Mouse (Mus musculus) kidney, embryonic 16.5 days (tissue): ENCODE data around the gene Vdr. TPM values are rescaled to one million over a fixed set of nuclear protein-coding genes. Genes with fewer than 3 reads are reported as not detected.

Experiments used
- ATAC-seq: fragments of 200-750 bp; cut with Nextera tagmentation; 2 replicates; pipeline ENCODE4 v1.8.0; 2017; ENCODE audit warnings: moderate TSS enrichment; ENCODE audit not compliant: low FRiP score, low TSS enrichment
- H3K27ac ChIP-seq: fragments of 300-500 bp; sonication (generic); 2 replicates; pipeline ENCODE4 v1.5.1; 2014; ENCODE audit warnings: low read length
- H3K27me3 ChIP-seq: fragments of 300-500 bp; sonication (generic); 2 replicates; pipeline ENCODE4 v1.6.1; 2014; ENCODE audit warnings: low read length, control low read depth, mixed read lengths; ENCODE audit not compliant: insufficient read depth
- H3K36me3 ChIP-seq: fragments of 300-500 bp; sonication (generic); 2 replicates; pipeline ENCODE4 v1.6.1; 2014; ENCODE audit warnings: low read length, control low read depth, mixed read lengths; ENCODE audit not compliant: insufficient read depth
- H3K4me1 ChIP-seq: fragments of 300-500 bp; sonication (generic); 2 replicates; pipeline ENCODE4 v1.6.1; 2014; ENCODE audit warnings: low read length, control low read depth, mixed read lengths; ENCODE audit not compliant: insufficient read depth
- H3K4me2 ChIP-seq: fragments of 300-500 bp; sonication (generic); replicated peaks from 2 replicates; pipeline ENCODE4 v1.6.1; 2014; ENCODE audit warnings: low read depth, low read length
- H3K4me3 ChIP-seq: fragments of 300-500 bp; sonication (generic); 2 replicates; pipeline ENCODE4 v1.5.1; 2014; ENCODE audit warnings: mild to moderate bottlenecking, low read length
- H3K9ac ChIP-seq: fragments of 300-500 bp; sonication (generic); replicated peaks from 2 replicates; pipeline ENCODE4 v1.6.1; 2014; ENCODE audit warnings: low read length
- H3K9me3 ChIP-seq: fragments of 300-500 bp; sonication (generic); 2 replicates; pipeline ENCODE4 v1.6.1; 2016; ENCODE audit warnings: low read length, control low read depth
- WGBS: fragments of 180-500 bp; shearing (Covaris S2); extraction: QIAGEN DNeasy Blood & Tissue Kit; methylation state at CpG from one replicate; pipeline ENCODE4 v1.1.7; 2014; 5-methylcytosine and 5-hydroxymethylcytosine counted together
- polyA plus RNA-seq: library from polyadenylated mRNA; unstranded; fragments of >200 nt; fragmentation: Nextera tagmentation; extraction: Ambion mirVana; gene quantifications from 2 replicates; pipeline ENCODE4 v1.2.1, GENCODE M21; 2015

Vdr gene
- polyA plus RNA-seq, 1 experiment from 2014 or later: 10.5 TPM

- no peaks in the 10 kb centered on the region for H3K27me3 ChIP-seq
- no peaks in the 10 kb centered on the region for H3K36me3 ChIP-seq
- H3K4me3 ChIP-seq: peak overlapping the region; percentile 85
- peak overlapping the region; percentile 98 for H3K9ac ChIP-seq
- ATAC-seq: no peak
- peaks cover 73% of the 10 kb centered on the region for H3K4me1 ChIP-seq
- WGBS: 61% methylated on average over 2 of the region's 2 CpGs
- peak overlapping the region; percentile 92 for H3K4me2 ChIP-seq
- H3K27ac ChIP-seq: peak overlapping the region; percentile 97
- no peaks in the 10 kb centered on the region for H3K9me3 ChIP-seq
Observed at GRCm38 (mm10) chr15:97829432-97829831, 81.0 kb downstream of the Vdr start.

DNA sequence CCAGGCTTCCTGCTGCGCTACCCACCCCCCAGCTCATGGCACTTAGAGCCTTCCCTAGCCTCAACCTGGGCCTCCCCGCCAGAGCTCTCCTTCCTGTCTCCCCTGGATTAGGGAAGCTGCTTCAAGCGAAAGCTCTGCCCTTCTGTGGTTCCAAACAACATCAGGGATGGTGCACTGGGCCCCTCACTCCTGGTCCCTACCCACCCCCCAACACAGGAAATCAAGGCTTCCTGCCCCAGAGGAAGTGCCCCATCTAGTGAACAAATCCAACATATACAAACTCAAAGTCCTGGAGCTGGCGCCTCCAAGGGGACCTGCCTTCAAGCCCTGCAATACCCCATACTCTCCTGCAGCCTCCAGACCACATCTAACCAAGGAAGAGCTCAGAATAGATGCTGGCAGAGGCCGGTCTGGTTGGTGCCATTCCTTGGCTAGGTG lies 81.5 kb downstream of the Vdr start:
- Histone ChIP-seq H3K4me3 (peak overlapping the region; percentile 85; the same call in 1 of the 2 replicates), H3K36me3 (no peaks in the 10 kb centered on the region), H3K9ac (peak overlapping the region; percentile 51), H3K4me2 (peak overlapping the region; percentile 92), H3K27me3 (no peaks in the 10 kb centered on the region), H3K27ac (peak overlapping the region; percentile 97), H3K4me1 (peaks cover 78% of the 10 kb centered on the region), H3K9me3 (no peaks in the 10 kb centered on the region)
- WGBS: 62% methylated on average over 5 of the region's 5 CpGs
- ATAC-seq: no peak

- H3K36me3 ChIP-seq: no peaks in the 10 kb centered on the region
- peaks cover 84% of the 10 kb centered on the region for H3K4me1 ChIP-seq
- H3K9ac ChIP-seq: peak overlapping the region; percentile 51
- WGBS: 51% methylated on average over 6 of the region's 6 CpGs
- no peaks in the 10 kb centered on the region for H3K27me3 ChIP-seq
- peak overlapping the region; percentile 26 for H3K4me3 ChIP-seq
- peak overlapping the region; percentile 92 for H3K4me2 ChIP-seq
- H3K27ac ChIP-seq: peak overlapping the region; percentile 78
- no peaks in the 10 kb centered on the region for H3K9me3 ChIP-seq
- no peak for ATAC-seq
Observed at GRCm38 (mm10) chr15:97828221-97828842, 82.1 kb downstream of the Vdr start.

DNA sequence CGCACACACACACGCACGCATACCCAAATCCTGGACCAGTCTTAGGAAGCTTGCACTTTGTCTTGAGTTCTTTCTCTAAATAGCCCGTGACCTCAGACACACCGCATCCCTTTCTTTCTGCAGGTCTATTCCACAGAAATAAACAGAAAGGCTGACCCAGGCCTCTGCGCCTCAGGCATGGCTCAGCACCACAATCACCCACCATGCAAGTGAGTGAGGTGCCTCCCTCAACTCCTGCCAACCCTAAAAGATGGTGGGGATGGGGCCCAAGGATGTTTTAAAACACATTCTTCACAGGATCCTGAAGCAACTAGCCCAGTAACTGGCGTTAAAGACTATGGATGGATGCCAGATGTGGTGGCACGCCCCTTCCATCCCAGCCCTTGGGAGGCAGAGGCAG lies 83.0 kb downstream of the Vdr start:
- H3K4me1 ChIP-seq: peaks cover 84% of the 10 kb centered on the region
- no peaks in the 10 kb centered on the region for H3K36me3 ChIP-seq
- no peak overlapping the region for H3K4me3 ChIP-seq
- no peaks in the 10 kb centered on the region for H3K9me3 ChIP-seq
- 80% methylated on average over 8 of the region's 8 CpGs for WGBS
- no peak for ATAC-seq
- H3K4me2 ChIP-seq: no peak overlapping the region
- H3K27me3 ChIP-seq: no peaks in the 10 kb centered on the region
- no peak overlapping the region for H3K27ac ChIP-seq
- H3K9ac ChIP-seq: no peak overlapping the region

DNA sequence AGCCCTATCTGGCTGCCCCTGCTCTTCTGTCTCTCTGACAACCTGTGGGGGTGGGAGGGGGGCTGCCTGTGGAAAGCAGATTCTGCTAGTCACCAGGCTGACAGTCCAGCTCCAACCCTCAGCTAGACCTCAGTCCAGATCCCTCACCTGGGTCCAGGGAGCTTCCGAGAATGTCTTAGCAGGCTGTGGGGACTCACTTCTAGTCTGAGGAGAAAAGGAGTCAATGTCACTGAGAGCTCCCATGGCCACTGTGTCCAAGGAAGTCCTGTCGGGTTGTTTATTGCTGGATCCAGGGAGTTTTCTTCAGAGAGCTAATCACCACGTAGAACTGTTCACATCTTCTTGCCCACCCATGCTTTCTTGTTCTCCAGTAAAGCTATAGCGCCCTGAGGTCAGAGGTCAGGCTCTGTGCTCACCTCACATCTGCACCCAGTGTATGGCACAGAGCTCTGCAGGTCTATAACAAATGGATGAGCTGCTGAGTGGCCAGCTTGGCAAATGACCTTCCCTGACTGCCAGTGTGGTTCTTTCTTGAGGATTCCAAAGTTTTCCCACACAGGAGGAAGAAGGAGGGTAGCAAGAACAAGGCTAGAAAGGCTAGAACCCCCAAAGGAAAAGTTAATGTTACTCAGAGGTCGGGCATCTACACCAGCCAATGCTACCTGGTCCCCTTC lies 83.7 kb downstream of the Vdr start:
- Histone ChIP-seq H3K4me2 (no peak overlapping the region), H3K9ac (no peak overlapping the region), H3K27me3 (no peaks in the 10 kb centered on the region), H3K27ac (no peak overlapping the region), H3K4me1 (peaks cover 85% of the 10 kb centered on the region), H3K9me3 (no peaks in the 10 kb centered on the region), H3K4me3 (no peak overlapping the region), H3K36me3 (no peaks in the 10 kb centered on the region)
- WGBS: 57% methylated on average over 5 of the region's 5 CpGs
- ATAC-seq: no peak

- Histone ChIP-seq H3K4me3 (no peak overlapping the region), H3K9me3 (no peaks in the 10 kb centered on the region), H3K27ac (peak overlapping the region; percentile 83), H3K27me3 (no peaks in the 10 kb centered on the region), H3K36me3 (no peaks in the 10 kb centered on the region), H3K4me1 (peaks cover 91% of the 10 kb centered on the region), H3K4me2 (peak overlapping the region; percentile 63), H3K9ac (peak overlapping the region; percentile 63)
- no peak for ATAC-seq
- 52% methylated on average over 12 of the region's 12 CpGs for WGBS
Observed at GRCm38 (mm10) chr15:97825941-97826587, 84.4 kb downstream of the Vdr start.

GRCm38 (mm10) chr15:97825071-97825940 lies 85.1 kb downstream of the Vdr start:
- 6% methylated on average over 29 of the region's 29 CpGs for WGBS
- peak; percentile 58; the same call in 1 of the 2 replicates for ATAC-seq
- H3K27ac ChIP-seq: peak overlapping the region; percentile 83
- H3K36me3 ChIP-seq: no peaks in the 10 kb centered on the region; the same call in 1 of the 2 replicates
- peaks cover 94% of the 10 kb centered on the region for H3K4me1 ChIP-seq
- H3K4me2 ChIP-seq: peak overlapping the region; percentile 63
- H3K9ac ChIP-seq: peak overlapping the region; percentile 63
- H3K9me3 ChIP-seq: no peaks in the 10 kb centered on the region
- H3K27me3 ChIP-seq: no peaks in the 10 kb centered on the region
- H3K4me3 ChIP-seq: peak overlapping the region; percentile 37

- WGBS: 77% methylated on average over 6 of the region's 6 CpGs
- Histone ChIP-seq H3K36me3 (peaks cover 3% of the 10 kb centered on the region), H3K4me3 (no peak overlapping the region), H3K27ac (no peak overlapping the region), H3K4me2 (no peak overlapping the region), H3K9me3 (no peaks in the 10 kb centered on the region), H3K4me1 (peaks cover 84% of the 10 kb centered on the region), H3K9ac (peak overlapping the region; percentile 10; the same call in 1 of the 2 replicates), H3K27me3 (no peaks in the 10 kb centered on the region)
- no peak for ATAC-seq
Observed at GRCm38 (mm10) chr15:97824042-97824441, 86.4 kb downstream of the Vdr start.

GRCm38 (mm10) chr15:97823479-97823878 lies 87.0 kb downstream of the Vdr start:
- no peak overlapping the region for H3K4me2 ChIP-seq
- 75% methylated on average over 12 of the region's 12 CpGs for WGBS
- H3K27ac ChIP-seq: no peak overlapping the region
- peaks cover 3% of the 10 kb centered on the region for H3K36me3 ChIP-seq
- H3K9ac ChIP-seq: no peak overlapping the region; the same call in 1 of the 2 replicates
- H3K9me3 ChIP-seq: no peaks in the 10 kb centered on the region
- peaks cover 79% of the 10 kb centered on the region for H3K4me1 ChIP-seq
- no peak for ATAC-seq
- no peaks in the 10 kb centered on the region for H3K27me3 ChIP-seq
- no peak overlapping the region for H3K4me3 ChIP-seq
